In genomic region chr7:45703521-45704033, GRCm38 (mm10) we compare ENCODE assay signal across 7 mouse cellular contexts. TPM values are rescaled to one million over a fixed set of nuclear protein-coding genes. Genes with fewer than 3 reads are reported as not detected.
A peak's percentile ranks its signal among the peaks of the same experiment; 100 is the strongest.
DNase-seq lines count a peak whose midpoint lies in the region; ATAC-seq and TF ChIP-seq lines count a peak whose summit lies in the region.

No protein-coding gene starts in this region.

- H3K27me3 ChIP-seq in embryonic facial prominence, embryonic 15.5 days, result peaks cover 20% of the 10 kb centered on the region
- no peaks in the 10 kb centered on the region for H3K27me3 ChIP-seq in hindbrain, postnatal 0 days (ENCODE audit: insufficient read depth, low read length)
- peaks cover 21% of the 10 kb centered on the region for H3K27me3 ChIP-seq in neural tube, embryonic 12.5 days (replicated peaks)

- peak overlapping the region; percentile 87 for H3K4me2 ChIP-seq in embryonic facial prominence, embryonic 15.5 days (replicated peaks)
- peak overlapping the region; percentile 90 for H3K4me2 ChIP-seq in hindbrain, postnatal 0 days (ENCODE audit: low read depth, low read length)
- H3K4me2 ChIP-seq in neural tube, embryonic 12.5 days (replicated peaks), result peak overlapping the region; percentile 91

- no peak for ATAC-seq in embryonic facial prominence, embryonic 15.5 days (ENCODE audit: insufficient number of reproducible peaks, low FRiP score, low TSS enrichment, low read depth)
- no peak for ATAC-seq in hindbrain, postnatal 0 days
- ATAC-seq in neural tube, embryonic 12.5 days (ENCODE audit: low FRiP score, low read depth), result 0 out of 2 replicates have a peak, but pooled peaks have one; percentile 0

- H3K9ac ChIP-seq in embryonic facial prominence, embryonic 15.5 days, result no peak overlapping the region
- H3K9ac ChIP-seq in hindbrain, postnatal 0 days (replicated peaks; ENCODE audit: low read length), result peak overlapping the region; percentile 55
- H3K9ac ChIP-seq in neural tube, embryonic 12.5 days, result peak overlapping the region; percentile 35; the same call in 1 of the 2 replicates

- peak overlapping the region; percentile 91 for H3K27ac ChIP-seq in embryonic facial prominence, embryonic 15.5 days (replicated peaks)
- H3K27ac ChIP-seq in hindbrain, postnatal 0 days, result peak overlapping the region; percentile 93
- peak overlapping the region; percentile 28 for H3K27ac ChIP-seq in neural tube, embryonic 12.5 days

- WGBS in embryonic facial prominence, embryonic 15.5 days, result 41% methylated on average over 12 of the region's 12 CpGs
- 41% methylated on average over 12 of the region's 12 CpGs for WGBS in hindbrain, postnatal 0 days
- 43% methylated on average over 12 of the region's 12 CpGs for WGBS in neural tube, embryonic 12.5 days

- H3K4me3 ChIP-seq in embryonic facial prominence, embryonic 15.5 days (replicated peaks), result peak overlapping the region; percentile 54
- peak overlapping the region; percentile 49 for H3K4me3 ChIP-seq in hindbrain, postnatal 0 days (ENCODE audit: low read length)
- peak overlapping the region; percentile 32 for H3K4me3 ChIP-seq in neural tube, embryonic 12.5 days

- no peaks in the 10 kb centered on the region for H3K9me3 ChIP-seq in embryonic facial prominence, embryonic 15.5 days (replicated peaks)
- H3K9me3 ChIP-seq in hindbrain, postnatal 0 days (ENCODE audit: low read length), result no peaks in the 10 kb centered on the region
- H3K9me3 ChIP-seq in neural tube, embryonic 12.5 days, result no peaks in the 10 kb centered on the region

- no peaks in the 10 kb centered on the region for H3K36me3 ChIP-seq in embryonic facial prominence, embryonic 15.5 days
- no peaks in the 10 kb centered on the region for H3K36me3 ChIP-seq in hindbrain, postnatal 0 days (ENCODE audit: insufficient read depth, low read length)
- H3K36me3 ChIP-seq in neural tube, embryonic 12.5 days, result no peaks in the 10 kb centered on the region

- TF ChIP-seq CTCF in hindbrain, postnatal 0 days (IDR thresholded peaks at IDR 0.05; ENCODE audit: low read depth), result no peak

- H3K4me1 ChIP-seq in embryonic facial prominence, embryonic 15.5 days, result peaks cover 69% of the 10 kb centered on the region
- H3K4me1 ChIP-seq in hindbrain, postnatal 0 days (ENCODE audit: insufficient read depth, low read length), result peaks cover 39% of the 10 kb centered on the region
- peaks cover 73% of the 10 kb centered on the region for H3K4me1 ChIP-seq in neural tube, embryonic 12.5 days

- peak; percentile 63 for DNase-seq in layer of hippocampus, adult 9-11 months
- no peak for DNase-seq in layer of hippocampus, postnatal 36 days
- no peak for DNase-seq in hindbrain, postnatal 0 days (ENCODE audit: low spot score)
- no peak for DNase-seq in right cerebral cortex, postnatal 4 days
- DNase-seq in kidney, adult 8-10 months, result no peak

RNA-seq across cellular contexts. Expression of gene Dbp, which starts 1.3 kb away (rescaled TPM):
- total RNA-seq in layer of hippocampus, postnatal 36 days (2021), result 10 to 100 TPM; 49.8 to 51.5 TPM
- 6.8 and 7.0 TPM in 2 replicates for polyA plus RNA-seq in embryonic facial prominence, embryonic 15.5 days (2015; fragmentation: Nextera tagmentation; extraction: Ambion mirVana)
- 4.2 and 12.2 TPM in 2 replicates for total RNA-seq in hindbrain, postnatal 0 days (2014; rRNA removed)
- 4.6 and 5.3 TPM in 2 replicates for polyA plus RNA-seq in hindbrain, postnatal 0 days (2015; fragmentation: Nextera tagmentation; extraction: Ambion mirVana)
- 4.1 TPM in 2 replicates for polyA plus RNA-seq in neural tube, embryonic 12.5 days (2016; fragmentation: Nextera tagmentation; extraction: Ambion mirVana)

RNA-seq across cellular contexts. Expression of gene Car11, which starts 3.9 kb away (rescaled TPM):
- total RNA-seq in layer of hippocampus, postnatal 36 days (2021), result 100 to 1,000 TPM; 191 to 217 TPM
- 17.2 and 17.7 TPM in 2 replicates for polyA plus RNA-seq in embryonic facial prominence, embryonic 15.5 days (2015; fragmentation: Nextera tagmentation; extraction: Ambion mirVana)
- 89.4 and 91.0 TPM in 2 replicates for total RNA-seq in hindbrain, postnatal 0 days (2014; rRNA removed)
- 76.9 and 78.2 TPM in 2 replicates for polyA plus RNA-seq in hindbrain, postnatal 0 days (2015; fragmentation: Nextera tagmentation; extraction: Ambion mirVana)
- 35.5 and 36.6 TPM in 2 replicates for polyA plus RNA-seq in neural tube, embryonic 12.5 days (2016; fragmentation: Nextera tagmentation; extraction: Ambion mirVana)

RNA-seq across cellular contexts. Expression of gene Sec1, which starts 9.4 kb away (rescaled TPM):
- 1 to 10 TPM; 2.0 to 2.7 TPM for total RNA-seq in layer of hippocampus, postnatal 36 days (2021)
- 9.6 and 11.1 TPM in 2 replicates for polyA plus RNA-seq in embryonic facial prominence, embryonic 15.5 days (2015; fragmentation: Nextera tagmentation; extraction: Ambion mirVana)
- total RNA-seq in hindbrain, postnatal 0 days (2014; rRNA removed), result 0.68 and 0.79 TPM in 2 replicates
- polyA plus RNA-seq in hindbrain, postnatal 0 days (2015; fragmentation: Nextera tagmentation; extraction: Ambion mirVana), result 0.35 and 0.48 TPM in 2 replicates
- 1.0 and 1.2 TPM in 2 replicates for polyA plus RNA-seq in neural tube, embryonic 12.5 days (2016; fragmentation: Nextera tagmentation; extraction: Ambion mirVana)

RNA-seq across cellular contexts. Expression of gene Rpl18, which starts 11.7 kb away (rescaled TPM):
- 100 to 1,000 TPM; 372 to 375 TPM for total RNA-seq in layer of hippocampus, postnatal 36 days (2021)
- polyA plus RNA-seq in embryonic facial prominence, embryonic 15.5 days (2015; fragmentation: Nextera tagmentation; extraction: Ambion mirVana), result 1,062 and 1,100 TPM in 2 replicates
- 999 and 1,175 TPM in 2 replicates for total RNA-seq in hindbrain, postnatal 0 days (2014; rRNA removed)
- polyA plus RNA-seq in hindbrain, postnatal 0 days (2015; fragmentation: Nextera tagmentation; extraction: Ambion mirVana), result 519 and 535 TPM in 2 replicates
- polyA plus RNA-seq in neural tube, embryonic 12.5 days (2016; fragmentation: Nextera tagmentation; extraction: Ambion mirVana), result 665 and 700 TPM in 2 replicates

RNA-seq across cellular contexts. Expression of gene Sphk2, which starts 14.2 kb away (rescaled TPM):
- 10 to 100 TPM; 36.6 to 37.2 TPM for total RNA-seq in layer of hippocampus, postnatal 36 days (2021)
- polyA plus RNA-seq in embryonic facial prominence, embryonic 15.5 days (2015; fragmentation: Nextera tagmentation; extraction: Ambion mirVana), result 38.4 and 43.4 TPM in 2 replicates
- 27.4 and 31.6 TPM in 2 replicates for total RNA-seq in hindbrain, postnatal 0 days (2014; rRNA removed)
- polyA plus RNA-seq in hindbrain, postnatal 0 days (2015; fragmentation: Nextera tagmentation; extraction: Ambion mirVana), result 17.8 and 18.5 TPM in 2 replicates
- 28.0 and 29.0 TPM in 2 replicates for polyA plus RNA-seq in neural tube, embryonic 12.5 days (2016; fragmentation: Nextera tagmentation; extraction: Ambion mirVana)

Comparison
In these comparisons a context has a peak if more than half of its experiments do, and no peak if none do; other contexts are left out.
1. H3K27ac ChIP-seq: peak in every context shown above with its lines; median percentile 93 in hindbrain, postnatal 0 days; 91 in embryonic facial prominence, embryonic 15.5 days; 28 in neural tube, embryonic 12.5 days.